Mouse (Mus musculus): ENCODE data around the gene Gucy2e. TPM values are rescaled to one million over a fixed set of nuclear protein-coding genes. Genes with fewer than 3 reads are reported as not detected.

Gucy2e gene
- polyA plus RNA-seq, 2 experiments = 0.12 to 0.14 TPM

- no peaks in the 10 kb centered on the region for H3K4me1 ChIP-seq (ENCODE audit: control insufficient read depth, insufficient read depth, low read length)
- H3K27ac ChIP-seq (replicated peaks; ENCODE audit: low read depth, low read length) = no peak overlapping the region
- no peak for TF ChIP-seq POLR2A (IDR thresholded peaks at IDR 0.05; ENCODE audit: borderline replicate concordance, extremely low read depth, insufficient read depth, insufficient read length)
- no peaks in the 10 kb centered on the region for H3K36me3 ChIP-seq (ENCODE audit: control insufficient read depth, insufficient read depth, low read length)
- no peak overlapping the region for H3K4me2 ChIP-seq (replicated peaks; ENCODE audit: low read depth, low read length, severe bottlenecking)
- H3K27me3 ChIP-seq (ENCODE audit: control insufficient read depth, insufficient read depth, low read length) = no peaks in the 10 kb centered on the region
- no peak overlapping the region for H3K4me3 ChIP-seq (replicated peaks; ENCODE audit: low read length)
- no peak overlapping the region for H3K9ac ChIP-seq (ENCODE audit: low read depth, low read length, severe bottlenecking)
- WGBS = 66% methylated on average over 3 of the region's 3 CpGs
- no peaks in the 10 kb centered on the region for H3K9me3 ChIP-seq (ENCODE audit: control insufficient read depth, low read length)
- DNase-seq (ENCODE audit: low spot score) = no peak
- ATAC-seq (ENCODE audit: low FRiP score, low read depth) = no peak
These were observed 57.3 kb downstream of the Gucy2e start for GRCm38 (mm10) chr11:69179512-69179911.

DNA sequence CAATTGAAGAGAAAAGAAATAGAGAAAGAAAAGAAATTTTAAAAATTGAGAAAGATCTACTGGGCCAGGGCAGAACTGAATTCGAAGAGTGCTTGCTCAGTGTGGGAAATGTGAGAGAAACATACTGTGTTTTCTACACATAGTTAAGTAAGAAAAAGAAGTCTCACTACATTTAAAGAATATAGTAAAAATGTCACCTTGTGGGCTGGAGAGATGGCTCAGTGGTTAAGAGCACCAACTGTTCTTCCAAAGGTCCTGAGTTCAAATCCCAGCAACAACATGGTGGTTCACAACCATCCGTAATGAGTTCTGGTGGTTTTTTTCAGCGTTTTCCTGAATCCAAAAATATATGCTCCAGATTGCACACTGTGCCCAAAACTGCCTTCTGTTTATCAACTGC, 58.3 kb downstream of the Gucy2e start:
- Histone ChIP-seq H3K27ac (replicated peaks; ENCODE audit: low read depth, low read length) (no peak overlapping the region), H3K4me2 (replicated peaks; ENCODE audit: low read depth, low read length, severe bottlenecking) (no peak overlapping the region), H3K27me3 (ENCODE audit: control insufficient read depth, insufficient read depth, low read length) (no peaks in the 10 kb centered on the region), H3K4me1 (ENCODE audit: control insufficient read depth, insufficient read depth, low read length) (no peaks in the 10 kb centered on the region), H3K4me3 (replicated peaks; ENCODE audit: low read length) (no peak overlapping the region), H3K9me3 (ENCODE audit: control insufficient read depth, low read length) (no peaks in the 10 kb centered on the region), H3K9ac (ENCODE audit: low read depth, low read length, severe bottlenecking) (no peak overlapping the region), H3K36me3 (ENCODE audit: control insufficient read depth, insufficient read depth, low read length) (no peaks in the 10 kb centered on the region)
- DNase-seq (ENCODE audit: low spot score) (no peak), ATAC-seq (ENCODE audit: low FRiP score, low read depth) (no peak)
- WGBS = 77% methylated on average over 3 of the region's 3 CpGs
- no peak for TF ChIP-seq POLR2A (IDR thresholded peaks at IDR 0.05; ENCODE audit: borderline replicate concordance, extremely low read depth, insufficient read depth, insufficient read length)

DNA sequence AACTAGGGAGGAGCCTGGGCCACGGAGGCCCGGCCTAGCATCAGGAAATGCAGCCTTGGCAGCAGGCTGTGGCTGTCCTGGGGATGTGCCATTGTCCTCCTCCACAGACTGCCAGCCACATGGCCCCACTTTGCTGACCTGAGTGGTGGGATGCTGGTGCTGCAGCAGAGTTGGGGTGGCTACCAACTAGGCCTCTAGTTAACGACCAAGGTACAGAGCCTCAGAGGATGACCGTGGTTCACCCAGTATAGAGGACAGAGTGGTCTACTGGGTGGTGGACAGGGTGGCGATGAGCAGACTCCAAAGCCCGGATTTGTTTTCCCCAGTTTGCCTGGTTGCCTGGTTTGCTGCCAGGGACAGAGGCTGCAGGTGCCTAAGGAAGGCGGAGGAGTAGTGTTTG, 62.1 kb downstream of the Gucy2e start:
- H3K4me2 ChIP-seq (replicated peaks; ENCODE audit: low read depth, low read length, severe bottlenecking) = no peak overlapping the region
- no peaks in the 10 kb centered on the region for H3K36me3 ChIP-seq (ENCODE audit: control insufficient read depth, insufficient read depth, low read length)
- 83% methylated on average over 7 of the region's 7 CpGs for WGBS
- DNase-seq (ENCODE audit: low spot score) (no peak), ATAC-seq (ENCODE audit: low FRiP score, low read depth) (no peak)
- no peaks in the 10 kb centered on the region for H3K27me3 ChIP-seq (ENCODE audit: control insufficient read depth, insufficient read depth, low read length)
- H3K4me1 ChIP-seq (ENCODE audit: control insufficient read depth, insufficient read depth, low read length) = no peaks in the 10 kb centered on the region
- no peak overlapping the region for H3K9ac ChIP-seq (ENCODE audit: low read depth, low read length, severe bottlenecking)
- no peak overlapping the region for H3K27ac ChIP-seq (replicated peaks; ENCODE audit: low read depth, low read length)
- no peaks in the 10 kb centered on the region for H3K9me3 ChIP-seq (ENCODE audit: control insufficient read depth, low read length)
- no peak overlapping the region for H3K4me3 ChIP-seq (replicated peaks; ENCODE audit: low read length)
- TF ChIP-seq POLR2A (IDR thresholded peaks at IDR 0.05; ENCODE audit: borderline replicate concordance, extremely low read depth, insufficient read depth, insufficient read length) = no peak

DNA sequence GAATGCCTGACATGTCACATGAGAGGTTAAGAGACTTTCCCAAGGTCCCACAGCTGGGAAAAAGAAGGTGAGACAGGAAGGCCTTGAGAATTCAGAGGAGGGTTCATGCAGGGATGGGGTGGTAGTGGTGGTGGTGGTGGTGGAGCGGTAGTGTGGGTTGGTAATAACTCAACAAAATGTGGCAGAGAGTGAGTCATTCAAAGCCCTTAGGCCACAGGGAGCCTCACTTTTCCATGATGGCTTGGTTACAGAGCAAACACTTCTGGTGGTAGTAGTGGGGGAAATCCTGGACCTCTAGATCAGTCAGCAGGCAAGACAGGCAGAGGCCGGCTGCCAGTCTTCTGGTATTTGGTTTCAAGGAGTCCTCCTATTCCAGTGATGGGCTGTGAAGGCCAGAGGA, 64.2 kb downstream of the Gucy2e start:
- H3K4me3 ChIP-seq (replicated peaks; ENCODE audit: low read length) = no peak overlapping the region
- no peaks in the 10 kb centered on the region for H3K4me1 ChIP-seq (ENCODE audit: control insufficient read depth, insufficient read depth, low read length)
- H3K36me3 ChIP-seq (ENCODE audit: control insufficient read depth, insufficient read depth, low read length) = no peaks in the 10 kb centered on the region
- WGBS = 67% methylated on average over 2 of the region's 2 CpGs
- no peaks in the 10 kb centered on the region for H3K9me3 ChIP-seq (ENCODE audit: control insufficient read depth, low read length)
- H3K27me3 ChIP-seq (ENCODE audit: control insufficient read depth, insufficient read depth, low read length) = no peaks in the 10 kb centered on the region
- ATAC-seq (ENCODE audit: low FRiP score, low read depth) (no peak), DNase-seq (ENCODE audit: low spot score) (no peak)
- H3K4me2 ChIP-seq (replicated peaks; ENCODE audit: low read depth, low read length, severe bottlenecking) = no peak overlapping the region
- no peak overlapping the region for H3K9ac ChIP-seq (ENCODE audit: low read depth, low read length, severe bottlenecking)
- no peak overlapping the region for H3K27ac ChIP-seq (replicated peaks; ENCODE audit: low read depth, low read length)
- no peak for TF ChIP-seq POLR2A (IDR thresholded peaks at IDR 0.05; ENCODE audit: borderline replicate concordance, extremely low read depth, insufficient read depth, insufficient read length)

- DNase-seq (ENCODE audit: low spot score) (peak; percentile 67), ATAC-seq (ENCODE audit: low FRiP score, low read depth) (no peak)
- 32% methylated on average over 7 of the region's 7 CpGs for WGBS
- no peaks in the 10 kb centered on the region for H3K27me3 ChIP-seq (ENCODE audit: control insufficient read depth, insufficient read depth, low read length)
- no peaks in the 10 kb centered on the region for H3K9me3 ChIP-seq (ENCODE audit: control insufficient read depth, low read length)
- no peak overlapping the region for H3K4me2 ChIP-seq (replicated peaks; ENCODE audit: low read depth, low read length, severe bottlenecking)
- no peak overlapping the region for H3K4me3 ChIP-seq (replicated peaks; ENCODE audit: low read length)
- no peak overlapping the region for H3K27ac ChIP-seq (replicated peaks; ENCODE audit: low read depth, low read length)
- H3K9ac ChIP-seq (ENCODE audit: low read depth, low read length, severe bottlenecking) = no peak overlapping the region
- 0 out of 2 replicates have a peak, but pooled peaks have one; percentile 15 for TF ChIP-seq POLR2A (IDR thresholded peaks at IDR 0.05; ENCODE audit: borderline replicate concordance, extremely low read depth, insufficient read depth, insufficient read length)
- H3K36me3 ChIP-seq (ENCODE audit: control insufficient read depth, insufficient read depth, low read length) = no peaks in the 10 kb centered on the region
- H3K4me1 ChIP-seq (ENCODE audit: control insufficient read depth, insufficient read depth, low read length) = no peaks in the 10 kb centered on the region
These were observed 65.2 kb downstream of the Gucy2e start for GRCm38 (mm10) chr11:69171626-69172025.

DNA sequence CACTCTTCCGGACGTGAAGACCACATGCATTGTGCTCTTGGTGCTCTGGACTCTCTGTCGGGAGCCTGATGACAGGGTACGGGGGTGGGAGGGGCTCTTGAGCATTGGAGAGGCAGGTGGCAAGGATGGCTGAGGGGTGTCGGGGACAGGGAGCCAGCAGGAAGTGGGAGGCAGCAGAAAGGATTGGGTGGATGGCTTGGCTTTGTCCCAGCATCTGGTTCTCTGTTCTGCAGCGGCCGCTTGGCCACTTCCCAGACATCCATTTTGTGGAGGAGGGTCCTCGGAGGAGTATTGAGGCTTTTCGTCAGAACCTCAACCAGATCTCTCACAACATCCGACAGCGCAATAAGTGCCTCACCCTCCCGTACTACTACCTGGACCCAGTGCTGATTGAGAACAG, 67.5 kb downstream of the Gucy2e start:
- Histone ChIP-seq H3K9ac (ENCODE audit: low read depth, low read length, severe bottlenecking) (no peak overlapping the region), H3K9me3 (ENCODE audit: control insufficient read depth, low read length) (no peaks in the 10 kb centered on the region), H3K4me2 (replicated peaks; ENCODE audit: low read depth, low read length, severe bottlenecking) (no peak overlapping the region), H3K27me3 (ENCODE audit: control insufficient read depth, insufficient read depth, low read length) (no peaks in the 10 kb centered on the region), H3K36me3 (ENCODE audit: control insufficient read depth, insufficient read depth, low read length) (no peaks in the 10 kb centered on the region), H3K4me3 (replicated peaks; ENCODE audit: low read length) (no peak overlapping the region), H3K27ac (replicated peaks; ENCODE audit: low read depth, low read length) (no peak overlapping the region), H3K4me1 (ENCODE audit: control insufficient read depth, insufficient read depth, low read length) (no peaks in the 10 kb centered on the region)
- 81% methylated on average over 12 of the region's 12 CpGs for WGBS
- no peak for ATAC-seq (ENCODE audit: low FRiP score, low read depth)
- DNase-seq (ENCODE audit: low spot score) = no peak
- TF ChIP-seq POLR2A (IDR thresholded peaks at IDR 0.05; ENCODE audit: borderline replicate concordance, extremely low read depth, insufficient read depth, insufficient read length) = no peak

Other genes with a start within 250 kb of the Gucy2e start
- 27.0 and 35.6 TPM in 2 replicates for gene Pfas, start 228.6 kb downstream of the Gucy2e start, polyA plus RNA-seq (2012; rRNA removed)
- gene Pfas, start 228.6 kb downstream of the Gucy2e start, polyA plus RNA-seq (2014; fragmentation: Nextera tagmentation; extraction: Ambion mirVana) = 22.0 and 25.6 TPM in 2 replicates
- gene Ctc1, start 221.1 kb downstream of the Gucy2e start, polyA plus RNA-seq (2012; rRNA removed) = 76.4 and 110 TPM in 2 replicates
- 44.6 and 49.1 TPM in 2 replicates for gene Ctc1, start 221.1 kb downstream of the Gucy2e start, polyA plus RNA-seq (2014; fragmentation: Nextera tagmentation; extraction: Ambion mirVana)
- 124 and 144 TPM in 2 replicates for gene Aurkb, start 191.4 kb downstream of the Gucy2e start, polyA plus RNA-seq (2012; rRNA removed)
- gene Aurkb, start 191.4 kb downstream of the Gucy2e start, polyA plus RNA-seq (2014; fragmentation: Nextera tagmentation; extraction: Ambion mirVana) = 109 and 116 TPM in 2 replicates
- gene Borcs6, start 177.3 kb downstream of the Gucy2e start, polyA plus RNA-seq (2012; rRNA removed) = 15.2 and 15.6 TPM in 2 replicates
- gene Borcs6, start 177.3 kb downstream of the Gucy2e start, polyA plus RNA-seq (2014; fragmentation: Nextera tagmentation; extraction: Ambion mirVana) = 12.3 and 13.9 TPM in 2 replicates
- 47.8 and 71.0 TPM in 2 replicates for gene Tmem107, start 166.2 kb downstream of the Gucy2e start, polyA plus RNA-seq (2012; rRNA removed)
- 54.4 and 55.2 TPM in 2 replicates for gene Tmem107, start 166.2 kb downstream of the Gucy2e start, polyA plus RNA-seq (2014; fragmentation: Nextera tagmentation; extraction: Ambion mirVana)
- gene Vamp2, start 148.5 kb downstream of the Gucy2e start, polyA plus RNA-seq (2012; rRNA removed) = 199 and 224 TPM in 2 replicates
- 89.8 and 98.1 TPM in 2 replicates for gene Vamp2, start 148.5 kb downstream of the Gucy2e start, polyA plus RNA-seq (2014; fragmentation: Nextera tagmentation; extraction: Ambion mirVana)
- gene Per1, start 141.8 kb downstream of the Gucy2e start, polyA plus RNA-seq (2012; rRNA removed) = 19.3 and 25.4 TPM in 2 replicates
- 16.0 and 22.5 TPM in 2 replicates for gene Per1, start 141.8 kb downstream of the Gucy2e start, polyA plus RNA-seq (2014; fragmentation: Nextera tagmentation; extraction: Ambion mirVana)
- 1.1 and 1.4 TPM in 2 replicates for gene Hes7, start 116.6 kb downstream of the Gucy2e start, polyA plus RNA-seq (2012; rRNA removed)
- gene Hes7, start 116.6 kb downstream of the Gucy2e start, polyA plus RNA-seq (2014; fragmentation: Nextera tagmentation; extraction: Ambion mirVana) = 0.30 and 0.77 TPM in 2 replicates
- 1.1 and 1.4 TPM in 2 replicates for gene 9130213A22Rik, start 114.4 kb downstream of the Gucy2e start, polyA plus RNA-seq (2012; rRNA removed)
- gene 9130213A22Rik, start 114.4 kb downstream of the Gucy2e start, polyA plus RNA-seq (2014; fragmentation: Nextera tagmentation; extraction: Ambion mirVana) = 0.41 and 0.77 TPM in 2 replicates
- gene Aloxe3, start 111.1 kb downstream of the Gucy2e start, polyA plus RNA-seq (2012; rRNA removed) = 1.6 TPM in 2 replicates
- 1.6 and 2.2 TPM in 2 replicates for gene Aloxe3, start 111.1 kb downstream of the Gucy2e start, polyA plus RNA-seq (2014; fragmentation: Nextera tagmentation; extraction: Ambion mirVana)
- gene Alox12b, start 80.0 kb downstream of the Gucy2e start, polyA plus RNA-seq (2012; rRNA removed) = 0.24 and 0.26 TPM in 2 replicates
- gene Alox12b, start 80.0 kb downstream of the Gucy2e start, polyA plus RNA-seq (2014; fragmentation: Nextera tagmentation; extraction: Ambion mirVana) = 0.26 and 0.83 TPM in 2 replicates
- gene Alox8, start 39.2 kb downstream of the Gucy2e start, polyA plus RNA-seq (2012; rRNA removed) = 0.04 and 0.06 TPM in 2 replicates
- 0.08 and 0.15 TPM in 2 replicates for gene Alox8, start 39.2 kb downstream of the Gucy2e start, polyA plus RNA-seq (2014; fragmentation: Nextera tagmentation; extraction: Ambion mirVana)
- gene Cntrob, start 86.7 kb upstream of the Gucy2e start, polyA plus RNA-seq (2012; rRNA removed) = 40.0 and 44.0 TPM in 2 replicates
- 14.6 and 15.7 TPM in 2 replicates for gene Cntrob, start 86.7 kb upstream of the Gucy2e start, polyA plus RNA-seq (2014; fragmentation: Nextera tagmentation; extraction: Ambion mirVana)
- gene Trappc1, start 86.9 kb upstream of the Gucy2e start, polyA plus RNA-seq (2012; rRNA removed) = 92.7 and 93.7 TPM in 2 replicates
- gene Trappc1, start 86.9 kb upstream of the Gucy2e start, polyA plus RNA-seq (2014; fragmentation: Nextera tagmentation; extraction: Ambion mirVana) = 138 and 144 TPM in 2 replicates
- gene Kcnab3, start 89.2 kb upstream of the Gucy2e start, polyA plus RNA-seq (2012; rRNA removed) = 4.0 and 4.1 TPM in 2 replicates
- 2.0 and 2.2 TPM in 2 replicates for gene Kcnab3, start 89.2 kb upstream of the Gucy2e start, polyA plus RNA-seq (2014; fragmentation: Nextera tagmentation; extraction: Ambion mirVana)
- gene Rnf227, start 103.4 kb upstream of the Gucy2e start, polyA plus RNA-seq (2012; rRNA removed) = 10.5 and 12.2 TPM in 2 replicates
- gene Rnf227, start 103.4 kb upstream of the Gucy2e start, polyA plus RNA-seq (2014; fragmentation: Nextera tagmentation; extraction: Ambion mirVana) = 13.6 and 17.8 TPM in 2 replicates
- gene Chd3, start 132.4 kb upstream of the Gucy2e start, polyA plus RNA-seq (2012; rRNA removed) = 425 and 497 TPM in 2 replicates
- 97.8 and 113 TPM in 2 replicates for gene Chd3, start 132.4 kb upstream of the Gucy2e start, polyA plus RNA-seq (2014; fragmentation: Nextera tagmentation; extraction: Ambion mirVana)
- gene Naa38, start 158.5 kb upstream of the Gucy2e start, polyA plus RNA-seq (2012; rRNA removed) = 127 and 131 TPM in 2 replicates
- 161 and 171 TPM in 2 replicates for gene Naa38, start 158.5 kb upstream of the Gucy2e start, polyA plus RNA-seq (2014; fragmentation: Nextera tagmentation; extraction: Ambion mirVana)
- 29.5 and 32.7 TPM in 2 replicates for gene Cyb5d1, start 158.6 kb upstream of the Gucy2e start, polyA plus RNA-seq (2012; rRNA removed)
- gene Cyb5d1, start 158.6 kb upstream of the Gucy2e start, polyA plus RNA-seq (2014; fragmentation: Nextera tagmentation; extraction: Ambion mirVana) = 22.3 and 27.3 TPM in 2 replicates
- 17.0 and 23.7 TPM in 2 replicates for gene Tmem88, start 161.2 kb upstream of the Gucy2e start, polyA plus RNA-seq (2012; rRNA removed)
- 18.7 and 18.9 TPM in 2 replicates for gene Tmem88, start 161.2 kb upstream of the Gucy2e start, polyA plus RNA-seq (2014; fragmentation: Nextera tagmentation; extraction: Ambion mirVana)
- 23.7 and 27.5 TPM in 2 replicates for gene Kdm6b, start 176.6 kb upstream of the Gucy2e start, polyA plus RNA-seq (2012; rRNA removed)
- gene Kdm6b, start 176.6 kb upstream of the Gucy2e start, polyA plus RNA-seq (2014; fragmentation: Nextera tagmentation; extraction: Ambion mirVana) = 31.4 and 36.4 TPM in 2 replicates

Measured in limb, embryonic 14.5 days (tissue).